Mouse (Mus musculus): ENCODE results near the gene Pck1. TPM values are rescaled to one million over a fixed set of nuclear protein-coding genes. Genes with fewer than 3 reads are reported as not detected.
"Not testable (repeated sequence)": the region's sequence is repeated elsewhere in the genome, so short reads cannot be mapped to it uniquely, and the experiment has no call there.

Pck1 gene
- polyA plus RNA-seq, 1 experiment from 2014 or later: not detected

DNA sequence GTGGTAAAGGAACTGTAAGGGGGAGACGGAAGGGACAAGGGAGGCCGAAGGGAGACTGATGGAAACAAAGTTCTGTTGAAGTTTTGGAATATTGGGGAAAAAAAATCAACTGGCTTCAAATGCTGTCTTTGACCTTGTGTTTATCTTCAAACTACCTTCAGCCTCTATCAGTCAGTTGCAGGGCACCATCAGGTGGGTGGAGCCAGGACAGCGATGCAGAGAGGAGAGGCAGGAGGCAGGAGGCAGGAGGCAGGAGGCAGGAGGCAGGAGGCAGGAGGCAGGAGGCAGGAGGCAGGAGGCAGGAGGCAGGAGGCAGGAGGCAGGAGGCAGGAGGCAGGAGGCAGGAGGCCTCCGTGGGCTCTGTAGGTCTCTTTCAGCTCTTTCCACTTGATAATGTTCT, 32.7 kb upstream of the Pck1 start:
- H3K4me2 ChIP-seq (ENCODE audit: low read depth, low read length); H3K9me3 ChIP-seq (ENCODE audit: control insufficient read depth, low read length); H3K27ac ChIP-seq (ENCODE audit: low read length); H3K4me3 ChIP-seq (ENCODE audit: low read length); H3K27me3 ChIP-seq (ENCODE audit: control insufficient read depth, insufficient read depth, low read depth, low read length); ATAC-seq (ENCODE audit: low read depth); H3K36me3 ChIP-seq (ENCODE audit: control insufficient read depth, insufficient read depth, low read length); H3K9ac ChIP-seq (ENCODE audit: low read length); H3K4me1 ChIP-seq (replicated peaks; ENCODE audit: control insufficient read depth, insufficient read depth, low read length): not testable (repeated sequence)
- 58% methylated on average over 4 of the region's 4 CpGs for WGBS

GRCm38 (mm10) chr2:173124022-173124735, 28.7 kb upstream of the Pck1 start:
- ATAC-seq (ENCODE audit: low read depth): no peak
- Histone ChIP-seq H3K36me3 (ENCODE audit: control insufficient read depth, insufficient read depth, low read length) (no peaks in the 10 kb centered on the region), H3K27me3 (ENCODE audit: control insufficient read depth, insufficient read depth, low read depth, low read length) (no peaks in the 10 kb centered on the region), H3K4me2 (ENCODE audit: low read depth, low read length) (no peak overlapping the region), H3K4me3 (ENCODE audit: low read length) (no peak overlapping the region), H3K27ac (ENCODE audit: low read length) (no peak overlapping the region), H3K9ac (ENCODE audit: low read length) (no peak overlapping the region), H3K4me1 (replicated peaks; ENCODE audit: control insufficient read depth, insufficient read depth, low read length) (no peaks in the 10 kb centered on the region), H3K9me3 (ENCODE audit: control insufficient read depth, low read length) (no peaks in the 10 kb centered on the region)
- 79% methylated on average over 7 of the region's 7 CpGs for WGBS

DNA sequence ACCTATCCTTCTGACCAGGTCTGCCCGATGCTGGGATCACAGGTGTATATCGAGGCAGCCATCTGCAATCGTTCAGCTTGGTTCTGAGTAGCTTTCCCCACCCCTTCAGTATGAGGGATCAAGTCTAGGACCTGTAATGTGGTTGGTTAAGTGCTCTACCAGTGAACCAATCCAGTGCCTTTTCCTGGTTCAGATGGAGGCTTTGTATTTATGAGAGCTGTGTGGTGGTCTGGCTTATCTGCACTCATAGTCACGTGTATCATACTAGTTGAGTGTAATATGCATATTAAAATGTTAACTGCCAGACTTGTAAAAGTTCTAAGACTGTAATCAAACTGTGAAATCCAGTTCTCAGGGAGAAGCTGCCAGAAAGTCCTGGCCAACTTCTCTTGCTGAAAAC, 26.5 kb upstream of the Pck1 start:
- Histone ChIP-seq H3K4me1 (replicated peaks; ENCODE audit: control insufficient read depth, insufficient read depth, low read length) (no peaks in the 10 kb centered on the region), H3K4me2 (ENCODE audit: low read depth, low read length) (no peak overlapping the region), H3K27me3 (ENCODE audit: control insufficient read depth, insufficient read depth, low read depth, low read length) (no peaks in the 10 kb centered on the region), H3K9me3 (ENCODE audit: control insufficient read depth, low read length) (no peaks in the 10 kb centered on the region), H3K27ac (ENCODE audit: low read length) (no peak overlapping the region), H3K9ac (ENCODE audit: low read length) (no peak overlapping the region), H3K36me3 (ENCODE audit: control insufficient read depth, insufficient read depth, low read length) (no peaks in the 10 kb centered on the region), H3K4me3 (ENCODE audit: low read length) (no peak overlapping the region)
- no peak for ATAC-seq (ENCODE audit: low read depth)
- WGBS: 79% methylated on average over 4 of the region's 4 CpGs

- no peaks in the 10 kb centered on the region for H3K9me3 ChIP-seq (ENCODE audit: control insufficient read depth, low read length)
- H3K4me1 ChIP-seq (replicated peaks; ENCODE audit: control insufficient read depth, insufficient read depth, low read length): no peaks in the 10 kb centered on the region
- H3K4me3 ChIP-seq (ENCODE audit: low read length): no peak overlapping the region
- WGBS: 61% methylated on average over 2 of the region's 2 CpGs
- no peak for ATAC-seq (ENCODE audit: low read depth)
- H3K4me2 ChIP-seq (ENCODE audit: low read depth, low read length): no peak overlapping the region
- H3K27me3 ChIP-seq (ENCODE audit: control insufficient read depth, insufficient read depth, low read depth, low read length): no peaks in the 10 kb centered on the region
- H3K9ac ChIP-seq (ENCODE audit: low read length): no peak overlapping the region
- no peak overlapping the region for H3K27ac ChIP-seq (ENCODE audit: low read length)
- H3K36me3 ChIP-seq (ENCODE audit: control insufficient read depth, insufficient read depth, low read length): no peaks in the 10 kb centered on the region
Measured at GRCm38 (mm10) chr2:173129111-173129510, 23.7 kb upstream of the Pck1 start.

DNA sequence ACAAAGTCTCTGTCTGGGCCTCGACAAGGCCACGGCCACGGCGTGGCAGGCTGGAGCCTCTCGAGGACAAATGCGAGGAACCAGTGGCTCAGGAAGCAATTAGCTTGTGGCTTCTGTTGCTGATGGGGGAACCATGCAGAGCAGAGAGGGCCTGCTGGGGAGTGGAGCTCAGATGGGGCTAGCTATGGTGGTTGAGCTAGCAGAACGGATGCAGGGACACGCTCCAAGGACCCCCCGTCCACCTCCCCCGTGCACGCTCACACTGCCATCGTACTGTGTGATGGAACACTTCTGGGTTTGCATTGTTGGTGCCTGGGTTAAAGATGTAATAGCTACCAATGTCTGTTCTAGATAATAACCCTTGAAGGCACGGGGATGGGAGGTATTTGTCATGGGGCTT, 20.6 kb upstream of the Pck1 start:
- no peak overlapping the region for H3K4me2 ChIP-seq (ENCODE audit: low read depth, low read length)
- no peak for ATAC-seq (ENCODE audit: low read depth)
- 74% methylated on average over 13 of the region's 13 CpGs for WGBS
- H3K27me3 ChIP-seq (ENCODE audit: control insufficient read depth, insufficient read depth, low read depth, low read length): no peaks in the 10 kb centered on the region
- H3K4me1 ChIP-seq (replicated peaks; ENCODE audit: control insufficient read depth, insufficient read depth, low read length): no peaks in the 10 kb centered on the region
- no peaks in the 10 kb centered on the region for H3K9me3 ChIP-seq (ENCODE audit: control insufficient read depth, low read length)
- H3K4me3 ChIP-seq (ENCODE audit: low read length): no peak overlapping the region
- no peak overlapping the region for H3K27ac ChIP-seq (ENCODE audit: low read length)
- H3K9ac ChIP-seq (ENCODE audit: low read length): no peak overlapping the region
- no peaks in the 10 kb centered on the region for H3K36me3 ChIP-seq (ENCODE audit: control insufficient read depth, insufficient read depth, low read length)

DNA sequence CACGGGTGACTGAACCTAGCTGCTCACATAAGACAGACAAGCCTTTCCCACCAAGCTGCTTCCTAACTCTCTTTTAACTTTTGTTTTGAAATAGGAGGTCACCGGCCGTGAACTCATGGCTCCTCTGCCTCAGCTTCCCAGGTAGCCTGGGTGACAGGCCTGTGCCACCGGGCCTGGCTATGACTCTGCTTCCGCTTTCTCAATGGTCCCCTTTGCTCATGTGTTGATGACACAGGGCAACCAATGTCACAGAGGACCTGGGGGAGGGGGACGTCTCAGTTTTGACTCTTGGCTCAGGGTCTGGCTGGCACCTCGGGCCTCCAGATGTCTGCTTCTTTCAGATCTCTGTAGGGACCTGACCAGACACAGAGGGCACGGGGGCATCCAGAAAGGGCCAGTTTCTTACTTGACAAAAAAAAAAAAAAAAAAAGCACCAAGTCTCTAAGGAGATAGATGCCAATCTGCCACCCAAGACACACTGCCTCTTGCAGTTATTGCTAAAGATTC, 20.0 kb upstream of the Pck1 start:
- H3K9me3 ChIP-seq (ENCODE audit: control insufficient read depth, low read length): no peaks in the 10 kb centered on the region
- no peaks in the 10 kb centered on the region for H3K4me1 ChIP-seq (replicated peaks; ENCODE audit: control insufficient read depth, insufficient read depth, low read length)
- no peaks in the 10 kb centered on the region for H3K27me3 ChIP-seq (ENCODE audit: control insufficient read depth, insufficient read depth, low read depth, low read length)
- no peak overlapping the region for H3K27ac ChIP-seq (ENCODE audit: low read length)
- ATAC-seq (ENCODE audit: low read depth): no peak
- no peak overlapping the region for H3K9ac ChIP-seq (ENCODE audit: low read length)
- H3K4me3 ChIP-seq (ENCODE audit: low read length): no peak overlapping the region
- 54% methylated on average over 8 of the region's 8 CpGs for WGBS
- no peak overlapping the region for H3K4me2 ChIP-seq (ENCODE audit: low read depth, low read length)
- no peaks in the 10 kb centered on the region for H3K36me3 ChIP-seq (ENCODE audit: control insufficient read depth, insufficient read depth, low read length)

DNA sequence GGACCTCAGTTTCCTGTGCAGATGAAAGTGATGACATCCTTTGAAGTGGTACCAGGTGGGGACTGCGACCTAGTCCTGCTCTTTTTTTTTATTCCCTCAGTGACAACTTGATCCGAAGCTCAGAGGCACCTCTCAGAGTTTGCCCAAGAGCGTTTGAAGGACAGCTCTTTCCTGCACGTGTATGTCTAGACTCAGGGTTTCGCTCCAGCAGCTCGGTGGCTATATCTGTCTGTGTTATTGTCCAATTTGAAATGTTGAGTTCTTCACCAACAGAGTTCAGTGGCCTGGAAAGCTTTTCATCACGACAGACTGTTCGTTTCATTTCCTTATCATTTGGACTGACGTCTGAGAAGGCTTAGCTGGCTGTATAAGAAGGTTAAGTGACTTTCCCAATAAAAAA, 18.2 kb upstream of the Pck1 start:
- no peak overlapping the region for H3K4me3 ChIP-seq (ENCODE audit: low read length)
- no peak overlapping the region for H3K4me2 ChIP-seq (ENCODE audit: low read depth, low read length)
- H3K9me3 ChIP-seq (ENCODE audit: control insufficient read depth, low read length): no peaks in the 10 kb centered on the region
- no peaks in the 10 kb centered on the region for H3K36me3 ChIP-seq (ENCODE audit: control insufficient read depth, insufficient read depth, low read length)
- H3K27ac ChIP-seq (ENCODE audit: low read length): no peak overlapping the region
- no peak for ATAC-seq (ENCODE audit: low read depth)
- 38% methylated on average over 9 of the region's 9 CpGs for WGBS
- no peaks in the 10 kb centered on the region; the same call in 1 of the 2 replicates for H3K27me3 ChIP-seq (ENCODE audit: control insufficient read depth, insufficient read depth, low read depth, low read length)
- no peaks in the 10 kb centered on the region for H3K4me1 ChIP-seq (replicated peaks; ENCODE audit: control insufficient read depth, insufficient read depth, low read length)
- no peak overlapping the region for H3K9ac ChIP-seq (ENCODE audit: low read length)

DNA sequence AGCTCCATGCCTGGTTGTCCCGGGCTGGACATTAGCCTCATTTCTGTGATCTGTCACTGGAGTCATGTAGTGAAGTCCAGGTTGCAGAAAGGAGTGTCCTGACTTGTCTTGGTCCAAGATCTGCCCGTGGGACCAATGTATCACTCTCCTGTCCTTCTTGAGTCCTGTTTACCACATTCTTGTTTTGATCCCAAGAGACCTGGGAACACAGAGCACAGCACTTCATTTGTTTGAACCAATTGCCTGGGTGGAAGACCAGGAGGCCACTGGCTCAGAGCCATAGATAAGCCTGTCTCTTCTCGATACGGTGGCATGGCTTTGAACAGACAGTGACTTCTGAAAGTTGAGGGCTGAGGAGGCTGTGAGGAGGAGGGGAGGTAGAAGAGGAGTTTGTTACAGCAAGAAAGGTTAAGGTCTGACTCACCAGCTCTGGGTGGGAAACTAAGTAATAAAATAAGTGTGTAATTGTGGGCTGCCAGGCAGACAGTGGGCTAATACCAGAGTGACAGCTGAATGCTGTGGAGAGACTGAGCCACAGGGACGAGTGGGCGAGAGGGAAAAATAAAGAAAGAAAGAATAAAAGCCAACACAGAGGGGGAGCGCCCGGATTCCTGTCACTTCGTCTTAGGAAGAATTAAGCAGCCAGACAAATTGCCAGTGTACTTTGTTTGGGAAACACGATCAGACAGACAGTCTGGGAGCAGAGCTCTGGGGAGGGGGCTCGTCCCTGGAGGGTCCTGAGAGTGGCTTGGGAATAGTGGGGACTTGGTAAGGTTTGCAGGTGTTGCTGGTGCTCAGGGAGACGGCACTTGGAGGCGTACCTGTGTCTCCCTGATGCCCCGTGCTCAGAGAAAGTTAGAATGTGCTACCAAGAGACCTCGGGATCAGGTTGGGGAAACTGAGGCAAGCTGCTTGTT, 14.3 kb upstream of the Pck1 start:
- 48% methylated on average over 15 of the region's 15 CpGs for WGBS
- H3K4me1 ChIP-seq (replicated peaks; ENCODE audit: control insufficient read depth, insufficient read depth, low read length): no peaks in the 10 kb centered on the region
- H3K27ac ChIP-seq (ENCODE audit: low read length): no peak overlapping the region
- H3K4me2 ChIP-seq (ENCODE audit: low read depth, low read length): no peak overlapping the region
- no peak overlapping the region for H3K4me3 ChIP-seq (ENCODE audit: low read length)
- H3K9ac ChIP-seq (ENCODE audit: low read length): no peak overlapping the region
- no peaks in the 10 kb centered on the region for H3K36me3 ChIP-seq (ENCODE audit: control insufficient read depth, insufficient read depth, low read length)
- H3K27me3 ChIP-seq (ENCODE audit: control insufficient read depth, insufficient read depth, low read depth, low read length): no peaks in the 10 kb centered on the region; the same call in 1 of the 2 replicates
- no peak for ATAC-seq (ENCODE audit: low read depth)
- no peaks in the 10 kb centered on the region for H3K9me3 ChIP-seq (ENCODE audit: control insufficient read depth, low read length)

GRCm38 (mm10) chr2:173143611-173144010, 9.2 kb upstream of the Pck1 start:
- Histone ChIP-seq H3K36me3 (ENCODE audit: control insufficient read depth, insufficient read depth, low read length) (no peaks in the 10 kb centered on the region), H3K4me3 (ENCODE audit: low read length) (no peak overlapping the region), H3K4me2 (ENCODE audit: low read depth, low read length) (no peak overlapping the region), H3K9me3 (ENCODE audit: control insufficient read depth, low read length) (no peaks in the 10 kb centered on the region), H3K27me3 (ENCODE audit: control insufficient read depth, insufficient read depth, low read depth, low read length) (peaks cover 7% of the 10 kb centered on the region; the same call in 1 of the 2 replicates), H3K27ac (ENCODE audit: low read length) (no peak overlapping the region), H3K9ac (ENCODE audit: low read length) (no peak overlapping the region), H3K4me1 (replicated peaks; ENCODE audit: control insufficient read depth, insufficient read depth, low read length) (no peaks in the 10 kb centered on the region)
- ATAC-seq (ENCODE audit: low read depth): no peak
- 55% methylated on average over 11 of the region's 11 CpGs for WGBS
